Mouse (Mus musculus): ENCODE results near the gene Sh2d6.
"Not testable (repeated sequence)": the region's sequence is repeated elsewhere in the genome, so short reads cannot be mapped to it uniquely, and the experiment has no call there.

The Sh2d6 gene

GRCm38 (mm10) chr6:72503309-72503708, 18.2 kb downstream of the Sh2d6 start:
- DNase-seq (ENCODE audit: low spot score), result no peak

- no peak for DNase-seq (ENCODE audit: low spot score)
Measured at GRCm38 (mm10) chr6:72498950-72499349, 22.6 kb downstream of the Sh2d6 start.

- no peak for DNase-seq (ENCODE audit: low spot score)
Measured at GRCm38 (mm10) chr6:72492892-72493291, 28.6 kb downstream of the Sh2d6 start.

GRCm38 (mm10) chr6:72491151-72491550, 30.4 kb downstream of the Sh2d6 start:
- DNase-seq (ENCODE audit: low spot score), result no peak

GRCm38 (mm10) chr6:72489534-72489933, 32.0 kb downstream of the Sh2d6 start:
- no peak for DNase-seq (ENCODE audit: low spot score)

- DNase-seq (ENCODE audit: low spot score), result no peak
Measured at GRCm38 (mm10) chr6:72488850-72489249, 32.7 kb downstream of the Sh2d6 start.

- DNase-seq (ENCODE audit: low spot score), result no peak
Measured at GRCm38 (mm10) chr6:72487282-72487681, 34.2 kb downstream of the Sh2d6 start.

GRCm38 (mm10) chr6:72486307-72486706, 35.2 kb downstream of the Sh2d6 start:
- DNase-seq (ENCODE audit: low spot score), result no peak

- no peak for DNase-seq (ENCODE audit: low spot score)
Measured at GRCm38 (mm10) chr6:72484887-72485286, 36.6 kb downstream of the Sh2d6 start.

GRCm38 (mm10) chr6:72482156-72482555, 39.4 kb downstream of the Sh2d6 start:
- no peak for DNase-seq (ENCODE audit: low spot score)

GRCm38 (mm10) chr6:72480422-72480702, 41.1 kb downstream of the Sh2d6 start:
- DNase-seq (ENCODE audit: low spot score), result no peak

- no peak for DNase-seq (ENCODE audit: low spot score)
Measured at GRCm38 (mm10) chr6:72479645-72480421, 41.7 kb downstream of the Sh2d6 start.

- not testable (repeated sequence) for DNase-seq (ENCODE audit: low spot score)
Measured at GRCm38 (mm10) chr6:72478691-72479090, 42.8 kb downstream of the Sh2d6 start.

GRCm38 (mm10) chr6:72477621-72478020, 43.9 kb downstream of the Sh2d6 start:
- no peak for DNase-seq (ENCODE audit: low spot score)

GRCm38 (mm10) chr6:72476836-72477235, 44.7 kb downstream of the Sh2d6 start:
- DNase-seq (ENCODE audit: low spot score), result no peak

GRCm38 (mm10) chr6:72475221-72475985, 46.1 kb downstream of the Sh2d6 start:
- no peak for DNase-seq (ENCODE audit: low spot score)

GRCm38 (mm10) chr6:72473264-72474041, 48.1 kb downstream of the Sh2d6 start:
- no peak for DNase-seq (ENCODE audit: low spot score)

- DNase-seq (ENCODE audit: low spot score), result no peak
Measured at GRCm38 (mm10) chr6:72466171-72466570, 55.3 kb downstream of the Sh2d6 start.

- no peak for DNase-seq (ENCODE audit: low spot score)
Measured at GRCm38 (mm10) chr6:72465361-72466157, 55.9 kb downstream of the Sh2d6 start.
